Mouse (Mus musculus): ENCODE data around the gene Zbtb25.

DNA sequence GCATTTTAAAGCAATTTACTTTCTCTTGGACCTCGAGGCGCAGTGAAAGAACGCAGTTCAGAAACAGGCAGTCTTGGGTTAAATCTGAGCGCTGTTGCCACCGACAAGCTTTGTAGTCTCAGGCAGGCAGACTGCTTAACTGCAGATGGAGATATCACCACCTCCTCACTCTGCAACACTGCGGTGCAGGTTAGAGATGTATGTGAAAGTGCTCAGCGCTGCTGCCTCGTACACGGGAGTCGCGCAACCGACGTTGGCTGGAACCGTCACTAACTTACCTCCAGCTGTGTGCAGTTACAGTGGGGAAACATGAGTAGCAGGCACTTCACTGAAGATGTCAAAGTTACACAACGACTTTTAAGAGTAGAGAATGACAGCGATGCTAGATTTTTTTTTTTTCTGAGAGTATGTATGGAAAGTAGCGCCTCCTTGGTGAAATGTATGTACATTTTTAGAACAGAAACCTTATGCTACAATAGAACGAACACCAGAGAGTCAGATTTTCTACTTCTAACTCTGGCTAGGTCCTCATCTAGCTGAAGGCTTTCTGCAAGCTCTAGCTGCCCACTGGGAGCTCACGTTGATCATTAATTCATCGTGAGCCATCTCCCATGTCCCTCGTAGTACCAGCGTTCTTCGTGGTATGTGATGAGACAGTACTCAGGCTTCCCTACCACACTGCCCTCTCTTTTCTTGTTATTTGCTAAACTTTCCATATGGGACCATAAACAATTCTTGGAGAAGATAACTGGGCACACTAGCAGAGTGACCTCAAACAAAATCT is 42.8 kb downstream of the Zbtb25 start:
- TF ChIP-seq CTCF (IDR thresholded peaks at IDR 0.05; ENCODE audit: borderline replicate concordance, control insufficient read depth, extremely low read depth, insufficient read depth, low read length, poor library complexity) = no peak
- no peak for TF ChIP-seq POLR2A (IDR thresholded peaks at IDR 0.05; ENCODE audit: control insufficient read depth, extremely low read depth, insufficient read depth, low read length, poor library complexity)
